Mouse (Mus musculus): ENCODE data around the gene Olfr419.

GRCm38 (mm10) chr1:174246080-174246479 lies 5.8 kb downstream of the Olfr419 start:
- TF ChIP-seq POLR2A (IDR thresholded peaks at IDR 0.05; ENCODE audit: low read depth, low read length), result no peak
- TF ChIP-seq CTCF (conservative IDR thresholded peaks at IDR 0.05; ENCODE audit: insufficient read depth, insufficient read length, low read depth, low read length), result no peak

Data from kidney, adult 2 months (tissue).